ENCODE assay signal across 8 mouse cellular contexts in the genomic region with DNA sequence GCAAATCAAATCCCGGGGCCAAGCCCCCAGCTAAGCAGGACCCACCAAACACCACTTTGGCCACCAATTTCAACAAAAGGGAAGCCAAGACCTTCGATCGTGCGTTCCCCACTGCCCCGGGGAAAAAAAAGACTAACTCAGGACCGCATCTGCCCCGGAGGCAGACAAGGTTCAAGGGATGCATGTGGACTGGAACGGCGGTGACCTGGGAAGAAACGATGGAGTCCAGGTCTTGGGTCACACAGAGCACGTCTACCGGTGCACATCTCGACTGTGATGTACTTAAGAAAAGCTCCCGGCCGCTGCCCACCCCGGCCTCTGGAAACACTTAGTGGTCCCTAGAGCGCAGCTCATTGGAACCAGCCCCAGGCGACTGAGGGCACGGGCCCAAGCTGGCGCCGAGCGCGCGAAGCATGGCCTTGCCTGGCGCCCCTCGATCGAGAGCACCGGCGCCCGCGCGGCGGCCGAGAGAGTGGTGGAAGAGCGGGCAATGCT. TPM values are rescaled to one million over a fixed set of nuclear protein-coding genes. Genes with fewer than 3 reads are reported as not detected.
DNase-seq lines count a peak whose midpoint lies in the region; ATAC-seq and TF ChIP-seq lines count a peak whose summit lies in the region.

No protein-coding gene starts in this region.

- H3K27me3 ChIP-seq in lung, embryonic 15.5 days, result 0 out of 2 replicates have a peak, but pooled peaks cover 5% of the 10 kb centered on the region
- peaks cover 6% of the 10 kb centered on the region; the same call in 1 of the 2 replicates for H3K27me3 ChIP-seq in heart, postnatal 0 days (ENCODE audit: control insufficient read depth, insufficient read depth, low read length)
- no peaks in the 10 kb centered on the region for H3K27me3 ChIP-seq in limb, embryonic 13.5 days
- peaks cover 30% of the 10 kb centered on the region for H3K27me3 ChIP-seq in neural tube, embryonic 15.5 days (replicated peaks)

- no peaks in the 10 kb centered on the region for H3K36me3 ChIP-seq in lung, embryonic 15.5 days
- H3K36me3 ChIP-seq in heart, postnatal 0 days (replicated peaks; ENCODE audit: control insufficient read depth, insufficient read depth, low read length), result no peaks in the 10 kb centered on the region
- H3K36me3 ChIP-seq in limb, embryonic 13.5 days, result no peaks in the 10 kb centered on the region
- H3K36me3 ChIP-seq in neural tube, embryonic 15.5 days, result no peaks in the 10 kb centered on the region

- H3K9ac ChIP-seq in lung, embryonic 15.5 days, result peak overlapping the region; percentile 73
- peak overlapping the region; percentile 72 for H3K9ac ChIP-seq in heart, postnatal 0 days (replicated peaks; ENCODE audit: low read depth, low read length)
- H3K9ac ChIP-seq in limb, embryonic 13.5 days, result peak overlapping the region; percentile 98
- peak overlapping the region; percentile 45 for H3K9ac ChIP-seq in neural tube, embryonic 15.5 days (replicated peaks)

- TF ChIP-seq EP300 in heart, postnatal 0 days (IDR thresholded peaks at IDR 0.05; ENCODE audit: low read depth), result no peak

- H3K4me1 ChIP-seq in lung, embryonic 15.5 days, result peaks cover 47% of the 10 kb centered on the region
- H3K4me1 ChIP-seq in heart, postnatal 0 days (ENCODE audit: control insufficient read depth, insufficient read depth), result peaks cover 24% of the 10 kb centered on the region
- peaks cover 48% of the 10 kb centered on the region for H3K4me1 ChIP-seq in limb, embryonic 13.5 days
- peaks cover 16% of the 10 kb centered on the region for H3K4me1 ChIP-seq in neural tube, embryonic 15.5 days

- no peaks in the 10 kb centered on the region for H3K9me3 ChIP-seq in lung, embryonic 15.5 days
- H3K9me3 ChIP-seq in heart, postnatal 0 days (replicated peaks; ENCODE audit: control insufficient read depth, low read length), result no peaks in the 10 kb centered on the region
- 0 out of 2 replicates have a peak, but pooled peaks cover 9% of the 10 kb centered on the region for H3K9me3 ChIP-seq in limb, embryonic 13.5 days
- no peaks in the 10 kb centered on the region for H3K9me3 ChIP-seq in neural tube, embryonic 15.5 days (replicated peaks)

- peak overlapping the region; percentile 77 for H3K27ac ChIP-seq in lung, embryonic 15.5 days
- peak overlapping the region; percentile 63 for H3K27ac ChIP-seq in heart, postnatal 0 days (ENCODE audit: low read depth)
- peak overlapping the region; percentile 84 for H3K27ac ChIP-seq in limb, embryonic 13.5 days
- H3K27ac ChIP-seq in neural tube, embryonic 15.5 days (replicated peaks), result 0 out of 2 replicates have a peak overlapping the region, but pooled peaks have one; percentile 20

- WGBS in lung, embryonic 15.5 days, result 1% methylated on average over 35 of the region's 35 CpGs
- under 1% methylated on average over 35 of the region's 35 CpGs for WGBS in heart, postnatal 0 days
- under 1% methylated on average over 35 of the region's 35 CpGs for WGBS in limb, embryonic 13.5 days
- WGBS in neural tube, embryonic 15.5 days, result under 1% methylated on average over 35 of the region's 35 CpGs

- no peak for TF ChIP-seq CTCF in heart, postnatal 0 days (IDR thresholded peaks at IDR 0.05; ENCODE audit: low read depth)

- peak overlapping the region; percentile 69 for H3K4me3 ChIP-seq in lung, embryonic 15.5 days
- peak overlapping the region; percentile 70 for H3K4me3 ChIP-seq in heart, postnatal 0 days (ENCODE audit: low read depth, low read length)
- H3K4me3 ChIP-seq in limb, embryonic 13.5 days, result peak overlapping the region; percentile 86
- peak overlapping the region; percentile 46 for H3K4me3 ChIP-seq in neural tube, embryonic 15.5 days (replicated peaks)

- peak overlapping the region; percentile 62 for H3K4me2 ChIP-seq in lung, embryonic 15.5 days
- H3K4me2 ChIP-seq in heart, postnatal 0 days (ENCODE audit: low read depth, low read length), result peak overlapping the region; percentile 71
- peak overlapping the region; percentile 87 for H3K4me2 ChIP-seq in limb, embryonic 13.5 days (replicated peaks)
- peak overlapping the region; percentile 58 for H3K4me2 ChIP-seq in neural tube, embryonic 15.5 days

- ATAC-seq in lung, embryonic 15.5 days (ENCODE audit: borderline replicate concordance, extremely low read depth, low FRiP score, low TSS enrichment), result peak; percentile 39; the same call in 1 of the 2 replicates
- peak; percentile 59 for ATAC-seq in heart, postnatal 0 days (ENCODE audit: insufficient read depth, low read depth)
- peak; percentile 55 for ATAC-seq in limb, embryonic 13.5 days (ENCODE audit: low FRiP score, low read depth)
- peak; percentile 72 for ATAC-seq in neural tube, embryonic 15.5 days (ENCODE audit: low FRiP score)

- DNase-seq in lung, postnatal 25 days (ENCODE audit: low spot score), result no peak
- peak; percentile 66 for DNase-seq in embryo, embryonic 9.5 days (ENCODE audit: extremely low spot score)
- peak; percentile 25 for DNase-seq in heart, postnatal 0 days (ENCODE audit: low spot score)
- no peak for DNase-seq in spleen, postnatal 14 days (ENCODE audit: low spot score in 2 of 2)
- no peak for DNase-seq in B cell, adult 2 months

RNA-seq across cellular contexts. Expression of a gene that starts 0.6 kb away (rescaled TPM):
- polyA plus RNA-seq in lung, embryonic 15.5 days (2015; fragmentation: Nextera tagmentation; extraction: Ambion mirVana), result 17.1 and 17.6 TPM in 2 replicates
- 19.1 and 38.6 TPM in 2 replicates for total RNA-seq in heart, postnatal 0 days (2014; rRNA removed; ENCODE audit: low replicate concordance)
- polyA plus RNA-seq in heart, postnatal 0 days (2015; fragmentation: Nextera tagmentation; extraction: Ambion mirVana), result 5.8 and 6.6 TPM in 2 replicates
- 25.7 and 25.8 TPM in 2 replicates for polyA plus RNA-seq in limb, embryonic 13.5 days (2015; fragmentation: Nextera tagmentation; extraction: Ambion mirVana)
- polyA plus RNA-seq in neural tube, embryonic 15.5 days (2015; fragmentation: Nextera tagmentation; extraction: Ambion mirVana), result 3.4 and 4.8 TPM in 2 replicates

Comparison
In these comparisons a context has a peak if more than half of its experiments do, and no peak if none do; other contexts are left out.
1. H3K27ac ChIP-seq: peak in every context shown above with its lines; median percentile 84 in limb, embryonic 13.5 days; 77 in lung, embryonic 15.5 days; 63 in heart, postnatal 0 days; 20 in neural tube, embryonic 15.5 days.
2. H3K9ac ChIP-seq: peak in every context shown above with its lines; median percentile 98 in limb, embryonic 13.5 days; 73 in lung, embryonic 15.5 days; 72 in heart, postnatal 0 days; 45 in neural tube, embryonic 15.5 days.
3. DNase-seq: peak in embryo, embryonic 9.5 days (single experiment) and heart, postnatal 0 days (single experiment); none in lung, postnatal 25 days (single experiment), spleen, postnatal 14 days (0 of 2) and B cell, adult 2 months (0 of 2).
4. Peak in every context shown above with its lines, with median percentiles within 50 percentile points of each other: ATAC-seq, H3K4me2 ChIP-seq and H3K4me3 ChIP-seq.